Mouse (Mus musculus) thymus, adult 2 months (tissue): Measurements from ENCODE around the gene Ccdc86.

ENCODE experiments used
- CTCF ChIP-seq: fragments of 200-500 bp; IDR thresholded peaks from 2 replicates; pipeline ENCODE4 v1.5.1; 2012; ENCODE audit warnings: mild to moderate bottlenecking, control low read depth, low read length, moderate library complexity, borderline replicate concordance; ENCODE audit not compliant: control insufficient read depth, poor library complexity, insufficient read depth; ENCODE audit errors: extremely low read depth
- POLR2A ChIP-seq: fragments of 200-500 bp; IDR thresholded peaks from 2 replicates; pipeline ENCODE4 v1.6.1; 2012; ENCODE audit warnings: mild to moderate bottlenecking, low read length, control low read depth, moderate library complexity; ENCODE audit not compliant: control insufficient read depth, poor library complexity, insufficient read depth; ENCODE audit errors: extremely low read depth

- TF ChIP-seq POLR2A (no peak), CTCF (no peak)
These were observed 3.2 kb upstream of the Ccdc86 start for GRCm38 (mm10) chr19:10952021-10952939.
